Mouse (Mus musculus): ENCODE results near the gene Pou1f1.

Gene Pou1f1

GRCm38 (mm10) chr16:65564951-65565350 is 44.6 kb downstream of the Pou1f1 start:
- DNase-seq, result no peak

- DNase-seq, result no peak
Observed at GRCm38 (mm10) chr16:65568853-65569252, 48.5 kb downstream of the Pou1f1 start.

- no peak for DNase-seq
Observed at GRCm38 (mm10) chr16:65577298-65578029, 57.2 kb downstream of the Pou1f1 start.
